Mouse (Mus musculus) cerebellum, postnatal 25 days (tissue): ENCODE results near the gene Notum.

Experiments
- DNase-seq, 2 experiments: peaks; one replicate each; pipeline ENCODE4 v3.0.0; 2021; ENCODE audit warnings: mixed read lengths in 2 of 2

Gene Notum

DNA sequence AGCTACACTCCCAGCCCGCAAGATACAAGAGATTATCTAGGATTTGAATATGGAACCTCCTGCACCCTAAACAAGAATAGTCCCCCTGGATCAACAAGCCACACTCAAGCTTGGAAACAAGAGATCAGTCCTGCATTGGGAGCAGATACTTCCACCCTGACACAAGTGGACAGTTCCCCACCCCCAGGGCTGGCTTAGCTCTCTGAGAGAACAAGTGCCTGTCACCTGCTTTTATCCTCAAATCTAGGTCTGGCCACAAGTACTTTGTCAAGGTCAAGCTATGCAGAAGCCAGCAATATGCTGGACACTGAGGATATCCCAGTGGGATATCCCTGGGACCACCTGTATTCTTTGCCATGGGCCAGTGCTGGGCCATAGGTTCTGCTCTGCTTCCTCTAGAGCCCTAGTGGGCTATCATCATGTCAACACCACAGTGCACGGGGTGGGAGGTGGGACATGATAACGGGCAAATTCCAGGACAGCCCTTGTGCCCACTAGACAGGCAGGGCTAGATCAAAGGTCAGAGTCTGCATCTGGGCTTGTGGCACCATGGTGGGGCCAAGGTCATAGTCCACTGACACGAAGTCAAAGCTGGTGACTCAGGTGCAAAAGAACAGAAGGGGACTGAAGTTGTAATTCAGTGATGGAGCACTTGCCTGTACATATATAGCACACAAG is 44.2 kb downstream of the Notum start:
- no peak for DNase-seq

DNA sequence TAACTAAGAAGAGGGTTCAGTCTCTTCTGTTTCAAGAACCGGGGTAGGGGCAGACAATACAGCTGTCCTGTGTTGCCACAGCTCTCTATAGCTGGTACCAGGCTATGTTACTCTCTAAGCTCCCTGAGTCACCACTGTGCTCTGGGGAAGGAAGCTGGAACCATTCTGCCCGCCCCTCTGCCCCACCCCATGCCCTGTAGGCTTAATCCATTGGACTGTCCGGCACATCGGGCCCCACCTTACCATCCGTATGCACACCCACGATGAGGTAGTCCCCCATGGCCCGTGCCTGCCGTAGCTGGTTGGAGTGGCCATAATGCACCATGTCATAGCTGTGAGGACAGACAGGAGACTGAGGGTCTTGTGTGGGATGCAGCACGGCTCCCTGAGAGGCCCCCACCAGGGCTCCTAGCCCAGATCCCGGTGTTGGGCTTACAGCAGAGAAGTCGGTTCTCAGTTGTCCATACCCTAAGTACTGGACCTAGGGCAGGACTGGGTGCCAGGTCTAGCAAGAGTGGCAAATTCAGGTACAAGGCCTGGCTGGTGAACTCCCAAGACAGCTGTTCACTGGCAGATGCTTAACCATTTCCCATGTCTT is 45.3 kb downstream of the Notum start:
- DNase-seq = no peak

DNA sequence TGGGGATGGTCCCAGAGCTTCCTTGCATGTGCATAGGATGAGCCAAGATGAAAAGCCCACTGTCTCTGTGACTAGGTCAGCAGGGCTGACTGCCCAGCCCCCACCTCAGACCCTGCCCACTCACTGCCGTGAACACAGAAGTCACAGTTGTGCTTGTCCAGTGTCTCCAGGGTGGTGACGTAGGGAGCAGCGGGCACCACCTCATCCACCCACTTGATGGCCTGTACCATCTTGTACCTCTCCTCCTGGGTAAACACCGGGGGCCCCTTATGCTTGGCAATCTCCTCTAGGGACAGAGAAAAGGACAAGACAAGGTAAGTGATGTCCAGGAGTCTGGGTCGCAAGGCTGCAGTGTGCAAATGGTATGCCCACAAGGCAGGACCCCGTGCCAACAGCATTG is 45.8 kb downstream of the Notum start:
- no peak for DNase-seq

DNA sequence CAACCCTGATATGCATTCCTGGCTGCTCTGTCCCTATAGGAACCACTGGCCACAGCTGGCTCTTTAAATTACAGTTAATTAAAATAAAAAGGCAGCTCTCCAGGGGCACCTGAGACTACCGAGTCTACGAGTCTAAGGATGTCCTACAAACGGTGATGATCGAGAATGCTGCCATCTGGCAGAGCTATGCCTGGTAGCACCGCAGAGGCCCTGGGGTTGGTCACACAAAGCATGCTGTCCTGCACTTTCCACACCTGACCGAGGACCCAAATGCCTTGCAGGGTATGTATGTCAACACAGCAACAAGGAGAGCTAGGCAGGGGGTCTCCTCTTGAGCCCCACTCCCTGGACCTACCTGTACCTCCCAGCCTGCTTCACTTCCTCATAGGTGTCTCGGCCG is 47.0 kb downstream of the Notum start:
- DNase-seq = peak in 1 of 2 experiments; percentile 52

DNA sequence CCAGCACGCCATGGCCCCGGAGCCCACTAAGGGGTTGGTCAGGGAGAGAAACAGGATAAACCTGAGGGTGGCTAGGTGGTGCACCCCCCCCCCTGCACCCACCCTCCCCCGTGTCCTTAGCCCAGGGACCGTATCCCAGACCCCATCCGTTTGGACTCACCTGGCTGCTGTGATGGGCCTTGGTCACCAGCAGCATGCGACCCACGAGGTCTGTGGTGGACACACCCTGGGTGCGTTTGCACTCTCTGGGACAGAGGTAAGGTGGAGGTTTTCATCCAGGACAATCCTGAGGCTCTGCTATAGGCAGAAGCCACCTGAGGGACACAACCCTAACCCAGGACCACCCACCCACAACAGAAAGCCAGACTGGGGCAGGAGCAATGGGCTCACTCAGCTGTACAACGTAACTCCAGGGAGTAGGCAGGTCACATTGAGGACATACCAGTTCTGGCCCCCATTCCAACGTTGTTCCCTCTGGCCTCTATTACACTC is 47.4 kb downstream of the Notum start:
- DNase-seq = peak in 1 of 2 experiments; percentile 46

DNA sequence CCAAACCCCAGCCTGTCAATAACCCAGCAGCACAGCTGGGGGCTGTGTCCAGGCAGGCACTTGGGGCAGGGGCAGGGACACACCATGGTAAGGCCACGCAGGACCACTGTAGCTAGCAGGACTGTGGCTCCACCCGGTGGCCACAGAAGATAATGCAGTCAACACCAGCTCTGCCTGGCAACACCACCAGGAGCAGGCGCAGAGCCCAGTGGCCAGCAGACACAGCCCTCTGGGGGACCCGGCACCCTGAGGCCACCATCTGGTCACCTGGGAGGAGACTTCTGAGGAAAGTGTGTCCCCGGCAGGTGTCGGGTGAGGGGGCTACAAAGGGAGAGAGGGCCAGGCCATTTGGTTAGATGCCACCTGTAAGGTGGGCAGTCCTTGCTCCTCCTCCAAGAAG is 48.2 kb downstream of the Notum start:
- peak; percentile 97 for DNase-seq

DNA sequence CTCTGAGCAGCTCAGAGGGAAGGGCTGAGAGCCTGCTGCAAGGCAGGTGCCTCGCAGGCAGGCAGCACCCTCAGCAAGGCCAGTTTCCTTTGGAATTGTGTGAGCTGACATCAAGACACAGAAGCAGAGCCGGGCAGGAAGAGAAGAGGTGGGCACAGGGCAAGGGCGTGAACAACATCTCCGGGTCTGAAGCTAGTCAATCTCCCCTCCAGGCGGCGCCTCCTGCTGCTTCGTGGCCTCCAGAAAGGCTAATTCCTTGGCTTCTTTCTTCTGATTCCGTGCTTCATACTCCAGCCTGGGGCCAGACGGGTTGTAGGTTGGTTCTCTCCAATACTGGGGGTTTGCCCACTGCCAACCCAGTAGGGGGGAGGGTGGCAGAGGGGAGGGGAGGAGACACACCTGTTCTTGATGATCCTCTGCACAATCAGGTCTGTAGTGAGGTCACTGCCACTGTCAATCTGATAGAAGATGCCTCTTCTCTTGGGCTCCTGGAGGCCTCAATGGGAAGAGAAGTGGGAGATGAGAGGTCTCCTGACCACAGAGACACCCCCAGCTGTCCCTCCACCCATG is 50.4 kb downstream of the Notum start:
- DNase-seq = peak in 1 of 2 experiments; percentile 29

DNA sequence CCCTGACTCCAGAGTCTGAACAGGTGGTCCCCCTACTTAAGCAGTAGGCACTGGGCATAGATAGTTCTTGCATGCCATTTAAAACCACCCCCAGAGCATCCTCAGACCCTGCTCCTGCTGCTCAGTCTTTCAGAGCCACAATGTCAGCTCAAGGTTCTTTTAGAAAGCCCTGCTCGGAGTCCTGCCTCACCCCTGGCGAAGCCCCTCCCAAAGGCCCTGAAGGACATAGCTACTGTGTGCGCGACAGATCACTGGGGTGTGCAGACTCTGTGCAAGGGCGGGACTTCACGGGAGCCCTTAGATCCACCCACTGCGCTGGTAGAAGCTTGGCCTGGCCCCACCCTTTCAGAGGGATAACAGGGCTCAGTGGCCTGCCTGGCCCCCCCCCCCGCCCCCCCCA is 51.7 kb downstream of the Notum start:
- DNase-seq = peak in 1 of 2 experiments; percentile 35

DNA sequence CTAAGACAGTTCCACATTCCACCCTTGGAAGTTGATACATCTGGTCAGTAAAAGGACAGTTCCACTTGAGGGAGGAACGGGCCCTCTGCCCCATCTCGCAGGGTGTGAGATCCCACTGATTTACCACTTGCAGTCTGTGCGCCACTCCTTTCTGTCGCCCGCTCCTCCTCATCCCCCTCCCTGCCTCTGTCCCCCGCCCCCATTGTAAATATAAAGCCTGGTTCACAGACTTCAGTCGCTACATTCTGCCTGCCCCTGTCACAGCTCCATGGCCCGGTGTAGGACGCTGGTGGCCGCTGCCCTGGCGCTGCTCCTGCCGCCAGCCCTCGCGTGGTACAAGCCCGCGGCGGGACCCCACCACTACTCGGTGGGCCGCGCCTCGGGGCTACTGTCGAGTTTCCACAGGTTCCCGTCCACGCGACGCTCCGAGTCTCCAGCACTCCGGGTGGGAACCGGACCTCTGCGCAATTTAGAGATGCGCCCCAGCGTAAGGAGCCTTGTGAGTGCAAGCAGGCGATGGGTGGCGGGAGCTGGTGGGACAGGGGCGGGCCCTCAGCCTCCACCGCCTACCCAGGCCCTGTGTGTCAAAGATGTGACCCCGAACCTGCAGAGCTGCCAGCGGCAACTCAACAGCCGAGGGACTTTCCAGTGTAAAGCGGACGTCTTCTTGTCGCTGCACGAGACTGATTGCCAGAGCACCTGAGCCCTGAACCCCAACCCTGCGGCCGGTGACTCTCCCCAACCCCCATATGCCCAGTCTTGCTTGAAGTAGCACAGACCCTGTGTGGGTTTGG is 52.5 kb downstream of the Notum start, which contains the start of gene Npb:
Gene Npb (plus strand): TSS at position 237 of the 794 bp plus-strand sequence.
- peak in 1 of 2 experiments; percentile 29 for DNase-seq

DNA sequence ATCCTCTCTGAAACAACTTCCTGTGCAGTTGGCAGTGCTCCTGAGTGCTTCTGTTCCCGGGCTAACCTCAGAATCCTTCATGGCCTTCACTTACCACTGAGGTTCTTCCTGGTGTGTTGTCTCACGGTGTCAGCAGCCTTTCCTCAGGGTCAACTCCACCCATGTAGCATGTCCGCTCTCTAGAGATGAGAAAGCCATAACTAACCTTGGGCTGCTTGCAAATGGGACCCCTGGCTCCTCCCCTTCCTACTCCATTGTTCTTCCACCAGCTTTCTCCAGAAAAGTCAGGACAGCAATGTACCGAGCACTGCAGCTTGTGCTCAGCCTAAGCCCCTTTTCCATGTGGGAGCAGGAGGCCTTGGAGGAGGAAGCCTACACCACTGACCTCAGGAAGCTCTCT is 54.2 kb downstream of the Notum start:
- peak in 1 of 2 experiments; percentile 3 for DNase-seq

DNA sequence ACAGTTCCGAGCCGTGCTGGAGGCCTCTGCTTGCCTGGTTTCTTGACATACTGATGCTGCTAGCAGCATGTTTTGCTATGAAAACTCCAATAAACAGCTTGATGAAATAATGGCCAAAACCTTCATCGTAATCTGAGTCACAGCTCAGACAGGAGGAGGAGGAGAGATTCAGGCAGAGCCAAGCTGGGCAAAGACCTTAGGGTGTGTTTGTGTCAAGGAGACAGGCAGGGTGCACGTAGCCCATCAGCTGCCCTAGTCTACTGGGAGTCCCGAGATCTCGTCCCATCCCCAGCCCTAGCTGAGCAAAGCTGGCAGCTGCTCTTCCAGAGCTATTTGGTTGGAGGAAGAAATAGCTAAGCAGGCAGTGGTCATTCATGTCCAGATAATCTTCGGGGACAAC is 55.3 kb downstream of the Notum start:
- DNase-seq = no peak
